Mouse (Mus musculus): ENCODE measurements at regions not wholly inside any gene's neighbourhood (a gene's known extent, or its start where the extent isn't known, plus 50 kb on each side); places are given as distances from the start of the nearest gene placed in this dataset.

- TF ChIP-seq GATA1 (IDR thresholded peaks at IDR 0.05; ENCODE audit: borderline replicate concordance, low read length) (no peak), FLI1 (IDR thresholded peaks at IDR 0.05; ENCODE audit: low read length) (no peak)
Observed at GRCm38 (mm10) chr13:31468983-31469382, 87.0 kb upstream of the Foxq1 start.
